ENCODE assay signal across 8 mouse cellular contexts in genomic region chr11:50323843-50324242, GRCm38 (mm10). TPM values are rescaled to one million over a fixed set of nuclear protein-coding genes. Genes with fewer than 3 reads are reported as not detected.
DNase-seq lines count a peak whose midpoint lies in the region; ATAC-seq lines count a peak whose summit lies in the region.

No protein-coding gene starts in this region.

- no peaks in the 10 kb centered on the region for H3K9me3 ChIP-seq in heart, embryonic 11.5 days (replicated peaks; ENCODE audit: control insufficient read depth, low read length)
- no peaks in the 10 kb centered on the region for H3K9me3 ChIP-seq in hindbrain, embryonic 15.5 days
- H3K9me3 ChIP-seq in midbrain, embryonic 12.5 days: no peaks in the 10 kb centered on the region

- H3K4me3 ChIP-seq in heart, embryonic 11.5 days (ENCODE audit: low read depth, low read length): peak overlapping the region; percentile 97
- peak overlapping the region; percentile 77 for H3K4me3 ChIP-seq in hindbrain, embryonic 15.5 days
- H3K4me3 ChIP-seq in midbrain, embryonic 12.5 days: peak overlapping the region; percentile 91

- WGBS in heart, embryonic 11.5 days (ENCODE audit: insufficient replicate concordance): 6% methylated on average over 1 of the region's 1 CpGs
- WGBS in hindbrain, embryonic 15.5 days: 59% methylated on average over 1 of the region's 1 CpGs
- WGBS in midbrain, embryonic 12.5 days: 59% methylated on average over 1 of the region's 1 CpGs

- no peaks in the 10 kb centered on the region for H3K27me3 ChIP-seq in heart, embryonic 11.5 days (ENCODE audit: control insufficient read depth, insufficient read depth, low read length)
- H3K27me3 ChIP-seq in hindbrain, embryonic 15.5 days: no peaks in the 10 kb centered on the region
- H3K27me3 ChIP-seq in midbrain, embryonic 12.5 days: no peaks in the 10 kb centered on the region

- ATAC-seq in heart, embryonic 11.5 days (replicated peaks; ENCODE audit: insufficient number of reproducible peaks, low FRiP score, low TSS enrichment): no peak
- ATAC-seq in hindbrain, embryonic 15.5 days (ENCODE audit: low FRiP score, low read depth): no peak
- no peak for ATAC-seq in midbrain, embryonic 12.5 days (ENCODE audit: low FRiP score, low read depth)
- ATAC-seq in CD4-positive, CD25-positive, alpha-beta regulatory T cell, adult 4 months: no peak

- peaks cover 23% of the 10 kb centered on the region for H3K4me1 ChIP-seq in heart, embryonic 11.5 days (ENCODE audit: control insufficient read depth, insufficient read depth, low read length)
- peaks cover 35% of the 10 kb centered on the region for H3K4me1 ChIP-seq in hindbrain, embryonic 15.5 days (replicated peaks)
- H3K4me1 ChIP-seq in midbrain, embryonic 12.5 days: peaks cover 33% of the 10 kb centered on the region

- H3K36me3 ChIP-seq in heart, embryonic 11.5 days (ENCODE audit: control insufficient read depth, insufficient read depth, low read length): peaks cover 5% of the 10 kb centered on the region
- H3K36me3 ChIP-seq in hindbrain, embryonic 15.5 days: no peaks in the 10 kb centered on the region
- peaks cover 9% of the 10 kb centered on the region for H3K36me3 ChIP-seq in midbrain, embryonic 12.5 days

- H3K9ac ChIP-seq in heart, embryonic 11.5 days (ENCODE audit: low read depth, low read length): peak overlapping the region; percentile 99
- H3K9ac ChIP-seq in hindbrain, embryonic 15.5 days: peak overlapping the region; percentile 92; the same call in 1 of the 2 replicates
- peak overlapping the region; percentile 95 for H3K9ac ChIP-seq in midbrain, embryonic 12.5 days (replicated peaks)

- peak overlapping the region; percentile 35; the same call in 1 of the 2 replicates for H3K27ac ChIP-seq in heart, embryonic 11.5 days (ENCODE audit: low read depth, low read length)
- H3K27ac ChIP-seq in hindbrain, embryonic 15.5 days (replicated peaks): no peak overlapping the region
- H3K27ac ChIP-seq in midbrain, embryonic 12.5 days (replicated peaks): no peak overlapping the region

- DNase-seq in heart, adult 18-20 months: no peak
- DNase-seq in c-Kit-positive CD71-positive TER-119-negative erythroid progenitor cells, embryonic 14.5 days (ENCODE audit: low read depth): peak; percentile 63
- DNase-seq in adrenal gland, adult 8-10 months: no peak
- DNase-seq in adrenal gland, adult (ENCODE audit: inconsistent age in 2 of 2, low spot score in 1 of 2): no peak

- H3K4me2 ChIP-seq in heart, embryonic 11.5 days: peak overlapping the region; percentile 92
- peak overlapping the region; percentile 82 for H3K4me2 ChIP-seq in hindbrain, embryonic 15.5 days
- H3K4me2 ChIP-seq in midbrain, embryonic 12.5 days (replicated peaks): peak overlapping the region; percentile 88

RNA-seq across cellular contexts. Expression of gene Canx, which starts 1.6 kb away (rescaled TPM):
- polyA plus RNA-seq in heart, embryonic 11.5 days (2014; fragmentation: Nextera tagmentation; extraction: Ambion mirVana): 221 and 236 TPM in 2 replicates
- 100 to 1,000 TPM; 311 to 325 TPM for total RNA-seq in heart, adult 18-20 months (2021)
- 281 and 284 TPM in 2 replicates for polyA plus RNA-seq in hindbrain, embryonic 15.5 days (2015; fragmentation: Nextera tagmentation; extraction: Ambion mirVana)
- 282 and 289 TPM in 2 replicates for polyA plus RNA-seq in midbrain, embryonic 12.5 days (2016; fragmentation: Nextera tagmentation; extraction: Ambion mirVana)
- 100 to 1,000 TPM; 459 to 558 (median 506) TPM for total RNA-seq in adrenal gland, adult 8-10 months (2022)
- polyA plus RNA-seq in CD4-positive, CD25-positive, alpha-beta regulatory T cell, adult 4 months (2017; shearing (Covaris generic)): 100 to 1,000 TPM; 182 to 206 TPM

RNA-seq across cellular contexts. Expression of gene Cby3, which starts 30.4 kb away (rescaled TPM):
- polyA plus RNA-seq in heart, embryonic 11.5 days (2014; fragmentation: Nextera tagmentation; extraction: Ambion mirVana): not detected in 2 replicates
- total RNA-seq in heart, adult 18-20 months (2021): not detected
- 1.1 and 1.8 TPM in 2 replicates for polyA plus RNA-seq in hindbrain, embryonic 15.5 days (2015; fragmentation: Nextera tagmentation; extraction: Ambion mirVana)
- not detected in 2 replicates for polyA plus RNA-seq in midbrain, embryonic 12.5 days (2016; fragmentation: Nextera tagmentation; extraction: Ambion mirVana)
- not detected for total RNA-seq in adrenal gland, adult 8-10 months (2022)
- not detected for polyA plus RNA-seq in CD4-positive, CD25-positive, alpha-beta regulatory T cell, adult 4 months (2017; shearing (Covaris generic))

RNA-seq across cellular contexts. Expression of gene Maml1, which starts 31.7 kb away (rescaled TPM):
- 5.5 and 5.9 TPM in 2 replicates for polyA plus RNA-seq in heart, embryonic 11.5 days (2014; fragmentation: Nextera tagmentation; extraction: Ambion mirVana)
- total RNA-seq in heart, adult 18-20 months (2021): 1 to 10 TPM; 8.8 to 9.6 TPM
- 3.2 and 3.6 TPM in 2 replicates for polyA plus RNA-seq in hindbrain, embryonic 15.5 days (2015; fragmentation: Nextera tagmentation; extraction: Ambion mirVana)
- 6.4 and 6.6 TPM in 2 replicates for polyA plus RNA-seq in midbrain, embryonic 12.5 days (2016; fragmentation: Nextera tagmentation; extraction: Ambion mirVana)
- 10 to 100 TPM; 21.2 to 24.5 (median 23.9) TPM for total RNA-seq in adrenal gland, adult 8-10 months (2022)
- polyA plus RNA-seq in CD4-positive, CD25-positive, alpha-beta regulatory T cell, adult 4 months (2017; shearing (Covaris generic)): 1 to 10 TPM; 3.9 to 6.4 TPM

RNA-seq across cellular contexts. Expression of gene Hnrnph1, which starts 52.9 kb away (rescaled TPM):
- 320 and 342 TPM in 2 replicates for polyA plus RNA-seq in heart, embryonic 11.5 days (2014; fragmentation: Nextera tagmentation; extraction: Ambion mirVana)
- 10 to 100 TPM; 97.0 to 99.6 TPM for total RNA-seq in heart, adult 18-20 months (2021)
- 418 and 450 TPM in 2 replicates for polyA plus RNA-seq in hindbrain, embryonic 15.5 days (2015; fragmentation: Nextera tagmentation; extraction: Ambion mirVana)
- 699 and 705 TPM in 2 replicates for polyA plus RNA-seq in midbrain, embryonic 12.5 days (2016; fragmentation: Nextera tagmentation; extraction: Ambion mirVana)
- total RNA-seq in adrenal gland, adult 8-10 months (2022): 100 to 1,000 TPM; 165 to 402 (median 286) TPM
- 100 to 1,000 TPM; 195 to 207 TPM for polyA plus RNA-seq in CD4-positive, CD25-positive, alpha-beta regulatory T cell, adult 4 months (2017; shearing (Covaris generic))
